Mouse (Mus musculus): ENCODE data around the gene Krt24. TPM values are rescaled to one million over a fixed set of nuclear protein-coding genes. Genes with fewer than 3 reads are reported as not detected.

The Krt24 gene
- total and polyA plus RNA-seq, 2 experiments from 2014 or later: 0.07 TPM; not detected in 1

DNA sequence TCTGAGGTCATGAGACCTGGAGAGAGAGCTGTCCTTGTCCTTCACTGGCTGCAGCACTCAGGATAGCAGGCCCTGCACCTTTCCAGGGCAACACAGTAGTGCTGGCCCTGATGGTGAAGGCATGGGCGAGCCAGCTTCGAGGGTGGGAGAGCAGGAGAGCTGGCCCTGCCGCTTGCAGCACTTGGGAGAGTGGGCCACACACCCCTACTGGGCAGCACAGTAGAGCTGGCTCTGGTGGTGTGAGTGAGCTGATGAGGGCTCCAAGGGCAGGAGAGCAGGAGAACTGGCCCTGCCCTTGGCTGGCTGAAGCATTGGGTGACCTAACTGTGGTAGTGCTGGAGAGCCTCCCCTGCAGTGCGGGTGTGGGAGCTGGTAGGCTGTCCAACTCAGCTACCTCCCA is 12.3 kb downstream of the Krt24 start:
- 95% methylated on average over 4 of the region's 4 CpGs for WGBS

DNA sequence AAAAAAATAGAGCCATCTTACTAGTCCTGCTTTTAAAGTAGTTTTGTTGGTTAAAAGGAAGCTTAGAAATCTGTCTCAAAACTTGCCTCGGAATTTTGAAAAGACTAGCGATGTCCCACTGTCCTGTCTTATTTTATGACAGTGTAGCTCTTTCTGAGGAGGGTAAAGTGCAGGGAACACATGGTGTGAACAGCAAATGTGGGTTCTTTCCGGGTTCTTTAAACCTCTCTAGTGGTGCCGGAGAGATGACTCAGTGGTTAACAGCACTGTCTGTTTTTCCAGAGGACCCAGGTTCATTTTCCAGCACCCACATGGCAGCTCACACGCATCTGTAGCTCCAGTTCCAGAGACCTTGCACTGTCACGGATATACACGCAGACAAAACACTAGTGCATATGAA is 15.9 kb downstream of the Krt24 start:
- Histone ChIP-seq H3K36me3 (ENCODE audit: insufficient read depth, low read length) (no peaks in the 10 kb centered on the region), H3K27ac (ENCODE audit: low read depth, low read length) (no peak overlapping the region), H3K4me3 (ENCODE audit: low read depth, low read length) (no peak overlapping the region), H3K4me2 (ENCODE audit: low read depth, low read length, poor library complexity, severe bottlenecking) (no peak overlapping the region), H3K4me1 (ENCODE audit: insufficient read depth, low read length) (no peaks in the 10 kb centered on the region), H3K9ac (replicated peaks; ENCODE audit: low read length, poor library complexity, severe bottlenecking) (no peak overlapping the region), H3K9me3 (ENCODE audit: low read length) (no peaks in the 10 kb centered on the region), H3K27me3 (ENCODE audit: insufficient read depth, low read length) (no peaks in the 10 kb centered on the region)
- 76% methylated on average over 7 of the region's 7 CpGs for WGBS
- no peak for ATAC-seq (ENCODE audit: low FRiP score)
- TF ChIP-seq CTCF (IDR thresholded peaks at IDR 0.05): no peak
- DNase-seq (ENCODE audit: low spot score): no peak

More for the DNA sequence above, 12.3 kb downstream of the Krt24 start:
- H3K27ac ChIP-seq (ENCODE audit: low read depth, low read length): no peak overlapping the region
- no peak overlapping the region for H3K4me2 ChIP-seq (ENCODE audit: low read depth, low read length, poor library complexity, severe bottlenecking)
- H3K27me3 ChIP-seq (ENCODE audit: insufficient read depth, low read length): no peaks in the 10 kb centered on the region
- H3K4me1 ChIP-seq (ENCODE audit: insufficient read depth, low read length): no peaks in the 10 kb centered on the region
- H3K36me3 ChIP-seq (ENCODE audit: insufficient read depth, low read length): no peaks in the 10 kb centered on the region
- H3K4me3 ChIP-seq (ENCODE audit: low read depth, low read length): no peak overlapping the region
- no peak overlapping the region for H3K9ac ChIP-seq (replicated peaks; ENCODE audit: low read length, poor library complexity, severe bottlenecking)
- DNase-seq (ENCODE audit: low spot score): no peak
- no peaks in the 10 kb centered on the region for H3K9me3 ChIP-seq (ENCODE audit: low read length)
- TF ChIP-seq CTCF (IDR thresholded peaks at IDR 0.05): no peak
- no peak for ATAC-seq (ENCODE audit: low FRiP score)

DNA sequence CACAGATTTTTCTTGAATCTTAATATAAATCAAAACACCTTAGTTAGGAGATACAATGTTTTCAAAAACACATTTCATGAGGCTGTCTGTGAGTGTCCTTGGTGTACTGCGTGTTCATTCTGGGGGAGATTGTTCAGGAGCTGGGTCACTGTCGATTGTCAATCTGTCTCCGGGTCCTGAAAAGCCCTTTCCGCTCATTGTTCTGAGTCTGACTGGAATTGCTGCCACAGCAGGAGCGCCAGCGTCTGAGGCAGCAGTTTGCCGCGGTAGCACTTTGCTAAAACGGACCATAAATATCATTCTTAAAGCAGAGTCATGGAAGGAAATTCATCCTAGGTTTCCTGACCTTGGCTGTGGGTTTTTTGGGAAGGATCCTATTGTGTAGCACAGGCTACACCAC is 19.3 kb downstream of the Krt24 start:
- H3K9me3 ChIP-seq (ENCODE audit: low read length): no peaks in the 10 kb centered on the region
- no peaks in the 10 kb centered on the region for H3K27me3 ChIP-seq (ENCODE audit: insufficient read depth, low read length)
- no peak overlapping the region for H3K4me2 ChIP-seq (ENCODE audit: low read depth, low read length, poor library complexity, severe bottlenecking)
- 23% methylated on average over 9 of the region's 9 CpGs for WGBS
- H3K27ac ChIP-seq (ENCODE audit: low read depth, low read length): no peak overlapping the region
- TF ChIP-seq CTCF (IDR thresholded peaks at IDR 0.05): no peak
- no peak overlapping the region for H3K4me3 ChIP-seq (ENCODE audit: low read depth, low read length)
- H3K4me1 ChIP-seq (ENCODE audit: insufficient read depth, low read length): no peaks in the 10 kb centered on the region
- DNase-seq (ENCODE audit: low spot score): no peak
- H3K9ac ChIP-seq (replicated peaks; ENCODE audit: low read length, poor library complexity, severe bottlenecking): no peak overlapping the region
- no peak for ATAC-seq (ENCODE audit: low FRiP score)
- no peaks in the 10 kb centered on the region for H3K36me3 ChIP-seq (ENCODE audit: insufficient read depth, low read length)

DNA sequence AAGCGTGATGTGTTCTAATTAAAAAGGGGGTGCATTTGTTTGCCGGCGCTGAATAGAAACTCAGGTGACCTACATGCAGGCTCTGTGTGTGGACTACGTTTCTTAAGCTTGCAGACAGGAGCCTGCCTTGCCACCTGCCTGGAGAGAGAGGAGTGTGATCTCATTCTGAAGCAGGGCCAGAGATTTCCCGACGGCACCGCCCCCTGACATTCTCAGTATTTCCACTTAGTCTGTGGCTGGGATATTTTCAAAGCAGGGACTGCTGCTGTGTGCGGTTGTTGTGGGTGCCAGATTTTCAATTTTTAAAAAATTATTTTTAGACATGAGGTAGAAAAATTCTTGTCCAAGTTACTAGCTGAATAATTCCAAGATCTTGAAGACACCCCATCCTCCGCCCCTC is 19.8 kb downstream of the Krt24 start:
- no peaks in the 10 kb centered on the region for H3K4me1 ChIP-seq (ENCODE audit: insufficient read depth, low read length)
- H3K9me3 ChIP-seq (ENCODE audit: low read length): no peaks in the 10 kb centered on the region
- H3K9ac ChIP-seq (replicated peaks; ENCODE audit: low read length, poor library complexity, severe bottlenecking): no peak overlapping the region
- no peak overlapping the region for H3K4me3 ChIP-seq (ENCODE audit: low read depth, low read length)
- DNase-seq (ENCODE audit: low spot score): no peak
- no peaks in the 10 kb centered on the region for H3K36me3 ChIP-seq (ENCODE audit: insufficient read depth, low read length)
- WGBS: 69% methylated on average over 9 of the region's 9 CpGs
- H3K4me2 ChIP-seq (ENCODE audit: low read depth, low read length, poor library complexity, severe bottlenecking): no peak overlapping the region
- no peak for ATAC-seq (ENCODE audit: low FRiP score)
- no peak overlapping the region for H3K27ac ChIP-seq (ENCODE audit: low read depth, low read length)
- TF ChIP-seq CTCF (IDR thresholded peaks at IDR 0.05): no peak
- no peaks in the 10 kb centered on the region for H3K27me3 ChIP-seq (ENCODE audit: insufficient read depth, low read length)

DNA sequence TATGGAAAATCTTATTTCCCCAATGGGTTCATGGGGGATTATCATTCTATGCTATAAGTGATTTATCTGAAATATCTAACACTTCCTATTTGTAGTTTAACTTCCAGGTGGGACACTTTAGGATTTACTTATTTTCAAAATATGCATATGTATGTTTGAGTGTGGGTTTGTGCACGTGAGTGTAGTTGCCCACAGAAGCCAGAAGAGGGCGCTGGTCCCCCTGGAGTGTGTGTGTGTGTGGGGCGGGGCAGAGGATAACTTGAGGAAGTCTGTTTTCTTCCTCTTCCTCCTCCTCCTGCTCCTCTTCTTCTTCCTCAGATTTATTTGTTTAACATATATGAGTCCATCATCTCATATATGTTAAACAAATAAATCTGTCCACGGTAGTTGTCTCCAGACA is 28.8 kb downstream of the Krt24 start:
- no peak for ATAC-seq (ENCODE audit: low FRiP score)
- H3K4me1 ChIP-seq (ENCODE audit: insufficient read depth, low read length): no peaks in the 10 kb centered on the region
- H3K9ac ChIP-seq (replicated peaks; ENCODE audit: low read length, poor library complexity, severe bottlenecking): no peak overlapping the region
- DNase-seq (ENCODE audit: low spot score): no peak
- H3K27ac ChIP-seq (ENCODE audit: low read depth, low read length): no peak overlapping the region
- no peaks in the 10 kb centered on the region for H3K27me3 ChIP-seq (ENCODE audit: insufficient read depth, low read length)
- no peaks in the 10 kb centered on the region for H3K9me3 ChIP-seq (ENCODE audit: low read length)
- H3K36me3 ChIP-seq (ENCODE audit: insufficient read depth, low read length): no peaks in the 10 kb centered on the region
- no peak overlapping the region for H3K4me2 ChIP-seq (ENCODE audit: low read depth, low read length, poor library complexity, severe bottlenecking)
- no peak overlapping the region for H3K4me3 ChIP-seq (ENCODE audit: low read depth, low read length)
- WGBS: 72% methylated on average over 4 of the region's 4 CpGs
- 0 out of 2 replicates have a peak, but pooled peaks have one; percentile 12 for TF ChIP-seq CTCF (IDR thresholded peaks at IDR 0.05)

DNA sequence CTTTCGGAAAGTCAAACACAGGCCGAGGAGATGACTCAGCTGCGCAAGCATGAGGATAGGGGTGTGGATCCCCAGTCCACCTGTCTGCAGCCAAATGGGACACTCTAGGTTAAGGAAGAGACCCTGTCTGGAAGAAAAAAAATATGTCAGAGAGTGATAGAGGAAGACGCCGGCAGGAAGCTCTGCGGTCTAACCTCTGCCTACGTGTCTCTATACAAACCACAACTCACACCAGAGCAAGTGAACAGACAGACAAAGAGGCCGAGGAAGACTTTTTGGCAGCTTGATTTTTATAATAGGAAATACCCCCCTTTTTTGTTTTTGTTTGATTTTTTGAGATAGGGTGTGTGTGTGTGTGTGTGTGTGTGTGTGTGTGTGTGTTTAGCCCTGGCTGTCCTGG is 29.7 kb downstream of the Krt24 start:
- WGBS: 95% methylated on average over 8 of the region's 8 CpGs
- Histone ChIP-seq H3K36me3 (ENCODE audit: insufficient read depth, low read length) (no peaks in the 10 kb centered on the region), H3K9me3 (ENCODE audit: low read length) (no peaks in the 10 kb centered on the region), H3K27me3 (ENCODE audit: insufficient read depth, low read length) (no peaks in the 10 kb centered on the region), H3K27ac (ENCODE audit: low read depth, low read length) (no peak overlapping the region), H3K9ac (replicated peaks; ENCODE audit: low read length, poor library complexity, severe bottlenecking) (no peak overlapping the region), H3K4me3 (ENCODE audit: low read depth, low read length) (no peak overlapping the region), H3K4me2 (ENCODE audit: low read depth, low read length, poor library complexity, severe bottlenecking) (no peak overlapping the region), H3K4me1 (ENCODE audit: insufficient read depth, low read length) (no peaks in the 10 kb centered on the region)
- DNase-seq (ENCODE audit: low spot score) (no peak), ATAC-seq (ENCODE audit: low FRiP score) (no peak)
- TF ChIP-seq CTCF (IDR thresholded peaks at IDR 0.05): no peak

All from midbrain, postnatal 0 days (tissue).